In the genomic region with DNA sequence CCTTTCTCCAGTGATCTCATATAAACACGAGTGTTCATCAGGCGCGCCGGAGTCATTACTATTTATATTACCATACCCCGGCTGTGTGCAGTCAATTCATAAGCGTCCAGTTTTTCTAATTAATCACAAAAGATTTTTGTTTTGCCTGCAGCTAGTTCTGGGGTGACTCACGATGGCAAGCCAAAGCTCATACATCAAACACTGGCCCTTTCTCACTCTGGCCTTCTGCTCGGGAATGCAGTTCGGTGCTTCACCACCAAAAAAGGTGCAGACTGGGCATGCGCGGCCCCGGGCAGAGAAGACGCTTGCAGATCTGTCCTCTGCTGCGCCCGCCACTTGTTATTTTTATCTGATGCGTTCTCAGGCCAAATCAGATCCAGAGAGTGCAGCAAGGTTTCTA, we compare ENCODE assay signal across 9 mouse cellular contexts.
A peak's percentile ranks its signal among the peaks of the same experiment; 100 is the strongest.
DNase-seq lines count a peak whose midpoint lies in the region; ATAC-seq lines count a peak whose summit lies in the region.
"Had no signal": no experiment of that assay in that cellular context is flagged by ENCODE, and none has a peak within 500 bp of the region (broad histone marks: within the 10 kb centered on the region; RNA-seq: fewer than 3 reads in every experiment).

No protein-coding gene starts in this region.

- H3K4me3 ChIP-seq in embryonic facial prominence, embryonic 10.5 days: peak overlapping the region; percentile 36; the same call in 1 of the 2 replicates
- 0 out of 2 replicates have a peak overlapping the region, but pooled peaks have one; percentile 17 for H3K4me3 ChIP-seq in heart, embryonic 15.5 days
- H3K4me3 ChIP-seq in lung, embryonic 15.5 days: 0 out of 2 replicates have a peak overlapping the region, but pooled peaks have one; percentile 2
- H3K4me3 ChIP-seq: erythroblast, embryonic 14.5 days had no signal

- peaks cover 32% of the 10 kb centered on the region for H3K4me1 ChIP-seq in embryonic facial prominence, embryonic 10.5 days
- H3K4me1 ChIP-seq in heart, embryonic 15.5 days (replicated peaks): 0 out of 2 replicates have a peak, but pooled peaks cover 4% of the 10 kb centered on the region
- H3K4me1 ChIP-seq in lung, embryonic 15.5 days: no peaks in the 10 kb centered on the region

- peaks cover 29% of the 10 kb centered on the region for H3K27me3 ChIP-seq in embryonic facial prominence, embryonic 10.5 days (replicated peaks; ENCODE audit: low read depth, poor library complexity, severe bottlenecking)
- no peaks in the 10 kb centered on the region for H3K27me3 ChIP-seq in heart, embryonic 15.5 days
- H3K27me3 ChIP-seq in lung, embryonic 15.5 days: no peaks in the 10 kb centered on the region; the same call in 1 of the 2 replicates

- peak; percentile 86 for DNase-seq in heart, adult 11 months
- DNase-seq in heart, postnatal 25 days (ENCODE audit: low spot score): no peak
- peak; percentile 88 for DNase-seq in embryonic facial prominence, embryonic 10.5 days (ENCODE audit: low spot score)
- DNase-seq in kidney, postnatal 36 days: peak; percentile 13 to 64
- DNase-seq in right cerebral cortex, adult 18-20 months: peak; percentile 87
- DNase-seq in B cell, adult 2 months: no peak

- intact Hi-C loops in heart, postnatal 25 days (cut with DNase I): no loop called here

- no peak overlapping the region; the same call in 1 of the 2 replicates for H3K9ac ChIP-seq in heart, embryonic 15.5 days
- no peak overlapping the region for H3K9ac ChIP-seq in lung, embryonic 15.5 days

- H3K9me3 ChIP-seq in embryonic facial prominence, embryonic 10.5 days: no peaks in the 10 kb centered on the region
- no peaks in the 10 kb centered on the region for H3K9me3 ChIP-seq in heart, embryonic 15.5 days (replicated peaks)
- H3K9me3 ChIP-seq in lung, embryonic 15.5 days: no peaks in the 10 kb centered on the region

- no peaks in the 10 kb centered on the region for H3K36me3 ChIP-seq in embryonic facial prominence, embryonic 10.5 days (replicated peaks)
- H3K36me3 ChIP-seq in heart, embryonic 15.5 days: no peaks in the 10 kb centered on the region
- H3K36me3 ChIP-seq in lung, embryonic 15.5 days: no peaks in the 10 kb centered on the region

- H3K4me2 ChIP-seq in heart, embryonic 15.5 days: peak overlapping the region; percentile 54
- H3K4me2 ChIP-seq in lung, embryonic 15.5 days: peak overlapping the region; percentile 37

- WGBS in embryonic facial prominence, embryonic 10.5 days: 35% methylated on average over 16 of the region's 16 CpGs
- WGBS in heart, embryonic 15.5 days: 44% methylated on average over 16 of the region's 16 CpGs
- 35% methylated on average over 16 of the region's 16 CpGs for WGBS in lung, embryonic 15.5 days

- no peak; the same call in 1 of the 2 replicates for ATAC-seq in heart, embryonic 15.5 days (replicated peaks; ENCODE audit: insufficient number of reproducible peaks, insufficient read depth, low FRiP score, low read depth)
- no peak for ATAC-seq in lung, embryonic 15.5 days (ENCODE audit: borderline replicate concordance, extremely low read depth, low FRiP score, low TSS enrichment)

- H3K27ac ChIP-seq in embryonic facial prominence, embryonic 10.5 days (replicated peaks): no peak overlapping the region
- H3K27ac ChIP-seq in heart, embryonic 15.5 days: no peak overlapping the region
- H3K27ac ChIP-seq in lung, embryonic 15.5 days: no peak overlapping the region

Comparison
In these comparisons a context has a peak if more than half of its experiments do, and no peak if none do; other contexts are left out.
1. DNase-seq: peak in heart, adult 11 months (single experiment), embryonic facial prominence, embryonic 10.5 days (single experiment), kidney, postnatal 36 days (2 of 2) and right cerebral cortex, adult 18-20 months (single experiment); none in heart, postnatal 25 days (single experiment) and B cell, adult 2 months (0 of 2).
2. Peak in every context shown above with its lines, with median percentiles within 50 percentile points of each other: H3K4me3 ChIP-seq.